Mouse (Mus musculus) heart, adult 18-20 months (tissue): Measurements from ENCODE around the gene Trim30c. TPM values are rescaled to one million over a fixed set of nuclear protein-coding genes. Genes with fewer than 3 reads are reported as not detected.
A peak's percentile ranks its signal among the peaks of the same experiment; 100 is the strongest.
"Not testable (repeated sequence)": the region's sequence is repeated elsewhere in the genome, so short reads cannot be mapped to it uniquely, and the experiment has no call there.

Source experiments
- DNase-seq, 2 experiments: peaks; one replicate each; pipeline ENCODE4 v3.0.0; 2021 to 2022; ENCODE audit warnings: mixed read lengths in 1 of 2
- long read RNA-seq, 2 experiments: library from polyadenylated mRNA; stranded (forward); transcript quantifications; one replicate each; pipeline ENCODE4 v2.0.0; 2021
- total RNA-seq, 2 experiments: library from RNA; stranded (reverse); gene quantifications; 2 replicates each; pipeline ENCODE4 v1.2.3; 2021

Gene Trim30c
- total RNA-seq: under 1 TPM; 0.39 to 0.45 TPM
- long read RNA-seq, experiment 1: 0 reads
- long read RNA-seq, experiment 2: 0 reads

GRCm38 (mm10) chr7:104400698-104401097, at the start of gene Trim30c:
Gene Trim30c (minus strand): TSS chr7:104400837.
- DNase-seq: peak in 1 of 2 experiments; percentile 8

GRCm38 (mm10) chr7:104445961-104446645, 45.5 kb upstream of the Trim30c start:
- peak; percentile 59 to 72 for DNase-seq

- DNase-seq: no peak
Observed at GRCm38 (mm10) chr7:104404460-104404950, 3.9 kb upstream of the Trim30c start.

- peak; percentile 10 to 23 for DNase-seq
Observed at GRCm38 (mm10) chr7:104401140-104401539, 503 bp upstream of the Trim30c start.

- no peak for DNase-seq
Observed at GRCm38 (mm10) chr7:104398492-104398891, 2.1 kb downstream of the Trim30c start.

GRCm38 (mm10) chr7:104369736-104370414, 30.8 kb downstream of the Trim30c start, which contains the start of gene Trim30b:
Gene Trim30b (minus strand): TSS chr7:104369884.
- peak; percentile 47 to 70 for DNase-seq

GRCm38 (mm10) chr7:104366339-104366738, 34.3 kb downstream of the Trim30c start:
- DNase-seq: no peak

- no peak for DNase-seq
Observed at GRCm38 (mm10) chr7:104353600-104353967, 47.1 kb downstream of the Trim30c start.

- peak; percentile 80 to 93 for DNase-seq
Observed at GRCm38 (mm10) chr7:104352717-104353599, 47.7 kb downstream of the Trim30c start, which contains the start of gene Trim12c. Gene Trim12c (minus strand): TSS chr7:104353362.

GRCm38 (mm10) chr7:104348043-104348442, 52.6 kb downstream of the Trim30c start:
- not testable (repeated sequence) for DNase-seq

GRCm38 (mm10) chr7:104340744-104341143, 59.9 kb downstream of the Trim30c start:
- DNase-seq: not testable (repeated sequence)

GRCm38 (mm10) chr7:104335547-104335946, 65.1 kb downstream of the Trim30c start:
- not testable (repeated sequence) for DNase-seq

Other genes starting within 250 kb of the Trim30c start
- gene Olfm5, start 236.0 kb downstream of the Trim30c start, total RNA-seq: not detected
- gene Olfr648, start 217.4 kb downstream of the Trim30c start, total RNA-seq: not detected
- gene Olfr649, start 204.9 kb downstream of the Trim30c start, total RNA-seq: not detected
- gene Trim6, start 182.0 kb downstream of the Trim30c start, total RNA-seq: under 1 TPM; 0.30 to 0.67 TPM
- 1 to 10 TPM; 3.9 to 4.7 TPM for gene Trim34a, start 156.4 kb downstream of the Trim30c start, total RNA-seq
- gene Trim5, start 112.7 kb downstream of the Trim30c start, total RNA-seq: 1 to 10 TPM; 2.3 to 2.7 TPM
- 1 to 10 TPM; 5.9 to 7.0 TPM for gene Trim12a, start 85.4 kb downstream of the Trim30c start, total RNA-seq
- gene Trim34b, start 71.4 kb downstream of the Trim30c start, total RNA-seq: under 1 TPM; 0.36 to 0.60 TPM
- gene Trim12c, start 47.5 kb downstream of the Trim30c start, total RNA-seq: 1 to 10 TPM; 4.1 to 4.9 TPM
- gene Trim30b, start 31.0 kb downstream of the Trim30c start, total RNA-seq: under 1 TPM in 1 of 2 experiments, not detected in 1; 0.21 TPM
- gene Trim30a, start 64.4 kb upstream of the Trim30c start, total RNA-seq: 1 to 10 TPM; 4.3 to 4.9 TPM
- under 1 TPM; 0.87 to 0.97 TPM for gene Trim30d, start 107.0 kb upstream of the Trim30c start, total RNA-seq
- not detected for gene Olfr651, start 149.3 kb upstream of the Trim30c start, total RNA-seq
- gene Olfr652, start 160.1 kb upstream of the Trim30c start, total RNA-seq: not detected
- gene Olfr653, start 176.5 kb upstream of the Trim30c start, total RNA-seq: not detected
- gene Olfr654, start 186.2 kb upstream of the Trim30c start, total RNA-seq: not detected
- gene Olfr655, start 200.9 kb upstream of the Trim30c start, total RNA-seq: not detected
- not detected for gene Olfr656, start 213.1 kb upstream of the Trim30c start, total RNA-seq
- not detected for gene Olfr657, start 224.0 kb upstream of the Trim30c start, total RNA-seq
- gene Olfr658, start 246.5 kb upstream of the Trim30c start, total RNA-seq: not detected